Mouse (Mus musculus) brown adipose tissue, adult 24 weeks (tissue): Measurements from ENCODE around the gene Unc45b. TPM values are rescaled to one million over a fixed set of nuclear protein-coding genes. Genes with fewer than 3 reads are reported as not detected.
"Not testable (repeated sequence)": the region's sequence is repeated elsewhere in the genome, so short reads cannot be mapped to it uniquely, and the experiment has no call there.

Experiments used
- H3K27ac ChIP-seq: fragments of 200-500 bp; replicated peaks from 2 replicates; pipeline ENCODE4 v1.5.1; 2012; ENCODE audit warnings: low read depth, mild to moderate bottlenecking, low read length
- H3K4me1 ChIP-seq: fragments of 200-500 bp; 2 replicates; pipeline ENCODE4 v1.6.1; 2012; ENCODE audit warnings: low read length, mixed read lengths; ENCODE audit not compliant: control insufficient read depth, insufficient read depth, insufficient read length
- H3K4me3 ChIP-seq: fragments of 200-500 bp; 2 replicates; pipeline ENCODE4 v1.5.1; 2012; ENCODE audit warnings: low read depth, mild to moderate bottlenecking, low read length, moderate library complexity; ENCODE audit not compliant: insufficient read depth
- polyA plus RNA-seq: library from polyadenylated mRNA; stranded (reverse); fragments of >200 nt; gene quantifications from 2 replicates; pipeline ENCODE4 v1.2.4, GENCODE M21; 2012; ENCODE audit not compliant: missing spikeins, insufficient read depth, insufficient read length

Unc45b gene
- polyA plus RNA-seq, 1 experiment = 9.1 TPM

DNA sequence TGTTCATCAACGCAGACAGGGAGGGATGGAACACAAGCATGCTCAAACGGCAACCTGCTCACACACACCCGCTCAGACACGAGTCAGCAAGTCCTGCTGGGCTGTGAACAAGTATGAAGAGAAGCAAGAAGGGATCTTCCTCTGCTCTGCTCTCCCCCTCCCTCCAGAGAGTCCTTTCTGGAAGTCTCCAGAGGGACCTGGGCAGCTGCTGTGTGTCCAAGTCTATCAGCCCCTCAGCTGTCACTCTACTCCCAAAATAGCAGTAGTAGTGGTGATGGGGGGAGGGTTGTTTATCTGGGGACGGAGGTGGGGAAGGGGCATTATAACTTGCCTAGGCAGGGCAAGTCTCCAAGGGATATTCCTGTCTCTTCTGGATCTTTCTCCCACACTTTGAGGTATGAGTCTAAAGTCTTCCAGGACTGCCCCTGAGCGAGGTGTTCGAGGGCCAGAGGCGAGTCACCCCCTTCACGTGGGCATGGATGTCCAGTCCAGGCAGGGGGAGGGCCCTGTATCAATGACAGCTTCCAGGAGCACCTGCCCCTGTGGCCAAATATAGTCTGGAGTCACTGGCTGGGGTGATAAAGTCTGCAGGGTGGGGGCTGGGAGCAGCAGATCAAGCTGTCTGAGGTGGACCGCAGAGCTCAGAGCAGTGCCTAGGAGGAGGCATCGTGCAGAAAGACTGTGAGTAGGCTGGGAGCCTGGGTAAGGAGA, 484 bp downstream of the Unc45b start:
- Histone ChIP-seq H3K27ac (no peak overlapping the region), H3K4me1 (peaks cover 5% of the 10 kb centered on the region; the same call in 1 of the 2 replicates), H3K4me3 (no peak overlapping the region)

DNA sequence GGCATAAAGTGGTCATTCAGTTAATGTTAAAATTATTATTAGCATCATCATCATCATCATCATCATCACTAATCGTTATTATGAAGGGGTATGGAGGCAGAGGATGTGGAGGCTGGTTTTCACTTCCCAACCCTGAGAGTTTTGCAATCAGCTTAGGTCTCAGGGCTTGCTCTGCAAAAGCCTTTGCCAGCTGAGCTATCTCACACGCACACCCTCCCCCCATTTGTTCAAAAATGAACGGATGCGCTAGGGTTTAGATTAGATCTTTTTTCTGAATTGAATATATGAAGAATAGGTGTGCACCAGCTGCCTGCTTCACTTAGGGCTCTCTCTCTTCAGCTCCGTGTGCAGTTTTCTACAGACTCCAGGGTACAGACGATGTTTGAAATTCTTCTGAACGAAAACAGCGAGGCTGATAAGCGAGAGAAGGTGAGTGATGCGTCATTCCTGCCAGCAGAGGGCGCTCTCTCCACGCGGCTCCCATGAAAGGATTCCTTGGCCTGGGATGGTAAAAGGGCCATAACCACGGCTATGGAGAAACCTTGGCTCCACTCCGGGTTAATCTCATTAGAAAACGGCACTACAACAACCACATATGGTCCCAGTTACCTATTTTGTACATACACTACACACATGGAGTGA, 4.5 kb downstream of the Unc45b start:
- no peak overlapping the region for H3K27ac ChIP-seq
- H3K4me3 ChIP-seq = no peak overlapping the region
- no peaks in the 10 kb centered on the region for H3K4me1 ChIP-seq

DNA sequence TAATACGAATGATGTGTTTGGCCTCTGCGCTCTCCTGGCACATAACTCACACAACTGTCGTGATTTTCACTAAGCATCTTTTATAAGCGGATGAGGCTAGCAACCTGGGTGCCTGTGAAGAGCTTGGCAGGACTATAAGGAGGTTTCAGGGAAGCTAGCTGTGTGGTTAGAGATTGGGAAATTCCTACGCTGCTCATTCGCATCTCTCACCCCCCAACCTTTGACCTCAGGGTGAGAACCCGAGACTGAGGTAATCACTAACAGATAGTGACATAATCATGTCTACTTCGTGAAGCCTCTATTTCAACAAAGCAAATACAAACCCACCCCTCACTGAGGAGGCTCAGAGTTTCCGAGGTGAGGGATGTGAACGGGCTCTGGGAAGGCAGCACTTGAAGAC, 10.4 kb downstream of the Unc45b start:
- Histone ChIP-seq H3K4me3 (no peak overlapping the region), H3K4me1 (no peaks in the 10 kb centered on the region), H3K27ac (no peak overlapping the region)

DNA sequence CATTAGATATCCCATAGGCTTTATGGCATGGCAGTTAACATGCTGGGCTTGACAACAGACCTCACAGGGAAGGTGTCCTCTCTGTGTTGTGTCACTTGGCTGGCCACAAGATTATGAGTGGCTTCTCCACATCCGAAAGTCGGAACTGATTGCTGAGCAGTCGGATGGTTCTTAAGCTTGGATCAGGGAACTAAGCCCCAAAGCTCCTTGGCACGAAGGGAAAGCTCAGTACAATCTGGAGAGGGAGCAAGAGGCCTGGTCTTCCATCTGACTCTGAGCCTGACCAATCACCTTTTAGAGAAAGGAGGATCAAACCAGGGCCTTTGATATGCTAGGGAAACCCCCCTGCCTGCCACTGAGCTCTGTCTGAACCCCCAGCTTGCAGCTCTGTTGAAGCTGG, 11.3 kb downstream of the Unc45b start:
- Histone ChIP-seq H3K27ac (no peak overlapping the region), H3K4me1 (no peaks in the 10 kb centered on the region), H3K4me3 (no peak overlapping the region)

DNA sequence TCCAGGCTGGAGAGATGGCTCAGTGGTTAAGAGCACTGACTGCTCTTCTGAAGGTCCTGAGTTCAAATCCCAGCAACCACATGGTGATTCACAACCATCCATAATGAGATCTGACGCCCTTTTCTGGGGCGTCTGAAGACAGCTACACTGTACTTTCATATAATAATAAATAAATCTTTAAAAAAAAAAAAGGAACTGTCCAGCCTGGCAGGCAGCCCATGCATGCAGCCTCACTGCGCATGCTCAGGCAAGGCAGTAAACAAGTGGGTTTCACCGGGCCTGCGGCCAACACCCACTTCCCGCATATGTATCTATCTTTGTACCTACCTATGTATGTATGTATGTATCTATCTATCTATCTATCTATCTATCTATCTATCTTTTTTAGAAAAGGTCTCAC, 13.6 kb downstream of the Unc45b start:
- H3K4me3 ChIP-seq, H3K27ac ChIP-seq, H3K4me1 ChIP-seq: not testable (repeated sequence)

DNA sequence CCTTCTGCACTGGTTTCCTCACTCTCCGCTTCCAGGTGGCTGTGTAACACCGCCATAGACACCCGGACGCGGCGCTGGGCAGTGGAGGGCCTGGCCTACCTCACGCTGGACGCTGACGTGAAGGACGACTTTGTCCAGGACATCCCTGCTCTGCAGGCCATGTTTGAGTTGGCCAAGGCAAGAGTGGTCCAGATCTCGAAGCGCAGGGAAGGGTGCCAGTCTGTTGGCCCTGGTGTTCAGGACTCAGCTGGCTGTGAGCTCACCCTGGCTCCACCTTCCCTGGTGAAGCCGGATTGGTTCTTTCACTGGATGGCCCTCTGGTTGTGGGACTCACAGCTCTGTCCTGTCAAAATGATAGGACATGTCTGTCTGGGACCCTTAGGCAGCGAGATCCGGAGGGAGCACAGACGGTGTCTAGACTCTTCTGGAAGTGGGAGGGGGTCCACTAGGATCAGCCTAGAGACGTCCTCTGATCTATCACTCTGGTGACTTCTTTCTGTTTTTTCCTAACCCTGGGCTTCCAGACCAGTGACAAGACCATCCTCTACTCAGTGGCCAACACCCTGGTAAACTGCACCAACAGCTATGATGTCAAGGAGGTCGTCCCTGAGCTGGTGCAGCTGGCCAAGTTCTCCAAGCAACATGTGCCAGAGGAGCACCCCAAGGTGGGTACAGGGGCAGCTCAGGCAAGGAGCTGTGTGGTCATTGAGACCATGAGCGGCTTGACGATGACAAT, 18.7 kb downstream of the Unc45b start:
- H3K27ac ChIP-seq = no peak overlapping the region
- no peak overlapping the region for H3K4me3 ChIP-seq
- peaks cover 2% of the 10 kb centered on the region; the same call in 1 of the 2 replicates for H3K4me1 ChIP-seq

DNA sequence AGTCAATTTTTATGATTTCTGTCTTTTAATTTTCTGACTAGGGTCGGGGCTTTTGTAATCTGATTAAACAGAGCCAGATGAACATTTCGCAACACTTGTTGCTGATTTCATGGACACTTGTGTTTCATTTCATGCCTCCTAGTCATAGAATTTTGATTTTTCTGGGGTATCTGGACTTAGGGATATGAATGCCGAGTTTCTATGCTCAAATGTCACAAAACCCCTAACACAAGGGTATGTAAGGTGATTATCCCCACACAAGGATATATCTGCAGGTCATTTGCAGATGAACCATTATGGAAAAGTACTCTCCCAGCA, 19.2 kb downstream of the Unc45b start:
- no peak overlapping the region for H3K27ac ChIP-seq
- peak overlapping the region; percentile 88; the same call in 1 of the 2 replicates for H3K4me3 ChIP-seq
- H3K4me1 ChIP-seq = peaks cover 2% of the 10 kb centered on the region

DNA sequence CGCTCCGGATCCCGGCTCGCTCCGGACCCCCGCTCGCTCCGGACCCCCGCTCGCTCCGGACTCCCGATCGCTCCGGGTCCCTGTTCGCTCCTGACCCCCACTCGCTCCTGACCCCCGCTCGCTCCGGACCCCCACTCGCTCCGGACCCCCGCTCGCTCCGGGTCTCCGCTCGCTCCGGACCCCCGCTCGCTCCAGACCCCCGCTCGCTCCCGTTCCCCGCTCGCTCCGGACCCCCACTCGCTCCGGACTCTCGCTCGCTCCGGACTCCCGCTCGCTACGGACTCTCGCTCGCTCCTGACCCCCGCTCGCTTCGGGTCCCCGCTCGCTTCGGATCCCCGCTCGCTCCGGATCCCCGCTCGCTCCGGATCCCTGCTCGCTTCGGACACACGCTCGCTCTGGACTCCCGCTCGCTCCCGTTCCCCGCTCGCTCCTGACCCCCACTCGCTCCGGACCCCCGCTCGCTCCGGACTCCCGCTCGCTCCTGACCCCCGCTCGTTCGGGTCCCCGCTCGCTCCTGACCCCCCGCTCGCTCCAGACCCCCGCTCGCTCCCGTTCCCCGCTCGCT, 20.1 kb downstream of the Unc45b start:
- Histone ChIP-seq H3K27ac (0 out of 2 replicates have a peak overlapping the region, but pooled peaks have one; percentile 33), H3K4me3 (peak overlapping the region; percentile 88)
- not testable (repeated sequence) for H3K4me1 ChIP-seq

DNA sequence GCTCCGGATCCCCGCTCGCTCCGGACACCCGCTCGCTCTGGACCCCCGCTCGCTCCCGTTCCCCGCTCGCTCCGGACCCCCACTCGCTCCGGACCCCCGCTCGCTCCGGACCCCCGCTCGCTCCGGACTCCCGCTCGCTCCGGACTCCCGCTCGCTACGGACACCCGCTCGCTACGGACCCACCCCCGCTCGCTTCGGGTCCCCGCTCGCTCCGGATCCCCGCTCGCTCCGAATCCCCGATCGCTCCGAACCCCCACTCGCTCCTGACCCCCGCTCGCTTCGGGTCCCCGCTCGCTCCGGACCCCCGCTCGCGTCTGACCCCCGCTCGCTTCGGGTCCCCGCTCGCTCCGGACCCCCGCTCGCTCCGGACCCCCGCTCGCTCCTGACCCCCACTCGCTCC, 20.8 kb downstream of the Unc45b start:
- peak overlapping the region; percentile 63 for H3K27ac ChIP-seq
- peak overlapping the region; percentile 88 for H3K4me3 ChIP-seq
- H3K4me1 ChIP-seq = not testable (repeated sequence)

DNA sequence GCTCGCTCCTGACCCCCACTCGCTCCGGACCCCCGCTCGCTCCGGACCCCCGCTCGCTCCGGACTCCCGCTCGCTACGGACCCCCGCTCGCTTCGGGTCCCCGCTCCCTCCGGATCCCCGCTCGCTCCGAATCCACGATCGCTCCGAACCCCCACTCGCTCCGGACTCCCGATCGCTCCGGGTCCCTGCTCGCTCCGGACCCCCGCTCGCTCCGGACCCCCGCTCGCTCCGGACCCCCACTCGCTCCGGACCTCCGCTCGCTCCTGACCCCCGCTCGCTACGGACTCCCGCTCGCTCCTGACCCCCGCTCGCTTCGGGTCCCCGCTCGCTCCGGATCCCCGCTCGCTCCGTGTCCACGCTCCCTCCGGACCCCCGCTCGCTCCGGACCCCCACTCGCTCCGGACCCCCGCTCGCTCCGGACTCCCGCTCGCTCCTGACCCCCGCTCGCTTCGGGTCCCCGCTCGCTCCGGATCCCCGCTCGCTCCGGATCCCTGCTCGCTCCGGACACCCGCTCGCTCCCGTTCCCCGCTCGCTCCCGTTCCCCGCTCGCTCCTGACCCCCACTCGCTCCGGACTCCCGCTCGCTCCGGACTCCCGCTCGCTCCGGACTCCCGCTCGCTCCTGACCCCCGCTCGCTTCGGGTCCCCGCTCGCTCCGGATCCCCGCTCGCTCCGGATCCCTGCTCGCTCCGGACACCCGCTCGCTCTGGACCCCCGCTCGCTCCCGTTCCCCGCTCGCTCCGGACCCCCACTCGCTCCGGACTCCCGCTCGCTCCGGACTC, 21.5 kb downstream of the Unc45b start:
- Histone ChIP-seq H3K4me3 (peak overlapping the region; percentile 88), H3K27ac (peak overlapping the region; percentile 76)
- not testable (repeated sequence) for H3K4me1 ChIP-seq

DNA sequence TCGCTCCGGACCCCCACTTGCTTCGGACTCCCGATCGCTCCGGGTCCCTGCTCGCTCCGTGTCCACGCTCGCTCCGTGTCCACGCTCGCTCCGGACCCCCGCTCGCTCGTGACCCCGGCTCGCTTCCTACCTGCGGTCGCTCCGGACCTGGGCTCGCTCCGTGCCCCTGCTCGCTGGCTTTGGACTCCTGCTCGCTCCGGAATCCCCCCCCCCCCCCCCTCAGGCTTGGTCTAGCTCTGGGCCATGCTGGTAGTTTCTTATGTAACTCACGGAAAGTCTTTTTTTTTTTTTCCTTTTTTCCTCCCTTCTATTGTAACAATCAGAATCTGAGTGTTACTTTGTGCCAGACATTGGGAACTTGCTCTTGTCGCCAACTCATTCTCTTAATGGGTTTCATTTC, 22.8 kb downstream of the Unc45b start:
- H3K4me1 ChIP-seq = peaks cover 6% of the 10 kb centered on the region
- H3K4me3 ChIP-seq = peak overlapping the region; percentile 88
- peak overlapping the region; percentile 92 for H3K27ac ChIP-seq

DNA sequence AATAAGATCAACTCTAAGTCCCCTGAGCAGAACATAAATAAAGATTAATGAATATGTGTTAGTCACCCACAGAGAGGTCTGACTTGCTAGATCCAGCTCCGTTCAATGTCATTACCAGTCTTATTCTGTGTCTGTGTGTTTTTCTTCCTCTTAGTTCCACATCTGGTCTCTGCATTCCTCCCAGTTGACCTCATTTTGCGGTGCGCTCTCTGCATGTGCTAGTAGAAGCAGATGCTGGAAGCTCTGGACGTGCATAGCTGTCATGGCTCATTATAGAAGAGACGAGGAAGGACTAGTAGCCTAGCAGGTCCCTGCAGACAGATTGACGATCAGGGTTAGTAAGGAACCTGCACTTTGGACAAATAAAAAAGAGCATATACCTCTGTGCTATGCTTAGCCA, 33.0 kb downstream of the Unc45b start:
- Histone ChIP-seq H3K4me3 (no peak overlapping the region), H3K27ac (no peak overlapping the region), H3K4me1 (peaks cover 5% of the 10 kb centered on the region; the same call in 1 of the 2 replicates)

DNA sequence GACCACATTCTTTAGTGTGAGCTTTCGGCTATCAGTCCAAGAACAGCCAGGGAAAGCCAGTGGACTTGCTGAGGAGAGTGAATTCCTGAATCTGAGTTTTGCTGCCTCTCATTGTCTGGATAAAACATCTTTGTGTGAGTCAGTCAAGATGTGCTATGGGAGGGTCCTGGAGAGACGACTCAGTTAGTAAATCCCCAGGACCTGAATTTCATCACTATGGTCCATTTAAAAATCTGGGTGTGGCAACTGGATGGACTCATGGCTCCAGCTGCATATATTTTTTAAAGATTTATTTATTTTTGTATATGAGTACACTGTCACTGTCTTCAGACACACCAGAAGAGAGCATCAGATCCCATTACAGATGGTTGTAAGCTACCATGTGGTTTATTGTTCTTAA, 35.3 kb downstream of the Unc45b start:
- Histone ChIP-seq H3K4me3 (no peak overlapping the region), H3K4me1 (peaks cover 10% of the 10 kb centered on the region; the same call in 1 of the 2 replicates), H3K27ac (no peak overlapping the region)

DNA sequence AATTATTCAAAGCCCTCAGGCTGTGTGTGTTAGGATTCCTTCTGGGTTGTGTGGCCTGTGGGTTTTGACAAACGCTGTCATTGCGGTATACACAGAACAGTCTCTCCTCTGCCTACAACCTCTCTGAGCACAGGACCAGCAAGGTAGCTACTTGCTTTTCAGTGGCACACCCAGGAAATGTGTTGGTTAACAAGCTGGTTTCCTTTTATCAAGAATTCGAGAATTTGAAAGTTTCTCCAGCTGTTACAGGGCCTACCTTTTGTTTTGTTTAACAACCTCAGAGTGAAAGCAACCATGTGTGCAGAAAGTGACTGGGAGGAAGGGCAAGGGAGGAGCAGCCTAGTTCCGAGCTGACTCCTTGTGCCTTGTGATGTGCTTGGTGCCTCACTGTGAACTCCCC, 37.1 kb downstream of the Unc45b start:
- Histone ChIP-seq H3K4me3 (peak overlapping the region; percentile 6; the same call in 1 of the 2 replicates), H3K4me1 (peaks cover 10% of the 10 kb centered on the region; the same call in 1 of the 2 replicates), H3K27ac (peak overlapping the region; percentile 99)

DNA sequence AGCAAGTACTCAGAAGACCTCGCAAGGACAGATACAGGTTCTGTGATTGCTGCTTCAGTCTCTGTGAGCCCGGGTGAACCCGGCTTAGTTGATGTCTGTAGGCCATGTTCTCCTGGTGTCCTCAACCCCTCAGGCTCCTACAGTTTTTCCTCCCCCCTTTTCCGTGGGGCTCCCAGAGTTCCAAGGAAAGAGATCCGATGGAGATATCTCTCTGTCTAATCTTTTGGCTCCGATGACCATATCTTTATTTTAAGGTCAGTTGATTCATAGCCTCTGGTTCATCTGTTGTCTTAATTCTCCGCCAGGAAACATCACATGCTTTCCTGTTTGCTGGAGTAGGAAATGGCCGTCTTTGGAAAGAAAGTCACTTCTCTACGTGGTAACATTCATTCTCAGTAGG, 38.7 kb downstream of the Unc45b start:
- peak overlapping the region; percentile 66 for H3K4me3 ChIP-seq
- peaks cover 10% of the 10 kb centered on the region; the same call in 1 of the 2 replicates for H3K4me1 ChIP-seq
- peak overlapping the region; percentile 100 for H3K27ac ChIP-seq
